Mouse (Mus musculus) leukemia stem cell, adult 10-12 weeks (primary cell): ENCODE data around the gene Gm4981. TPM values are rescaled to one million over a fixed set of nuclear protein-coding genes. Genes with fewer than 3 reads are reported as not detected.

ENCODE experiments used
- polyA plus RNA-seq: library from polyadenylated mRNA; stranded (reverse); fragments of >175 nt; gene quantifications from 2 replicates; pipeline ENCODE4 v1.2.3, GENCODE M21; 2012; ENCODE audit warnings: low replicate concordance

Gene Gm4981
- not detected in 2 replicates for polyA plus RNA-seq

DNA sequence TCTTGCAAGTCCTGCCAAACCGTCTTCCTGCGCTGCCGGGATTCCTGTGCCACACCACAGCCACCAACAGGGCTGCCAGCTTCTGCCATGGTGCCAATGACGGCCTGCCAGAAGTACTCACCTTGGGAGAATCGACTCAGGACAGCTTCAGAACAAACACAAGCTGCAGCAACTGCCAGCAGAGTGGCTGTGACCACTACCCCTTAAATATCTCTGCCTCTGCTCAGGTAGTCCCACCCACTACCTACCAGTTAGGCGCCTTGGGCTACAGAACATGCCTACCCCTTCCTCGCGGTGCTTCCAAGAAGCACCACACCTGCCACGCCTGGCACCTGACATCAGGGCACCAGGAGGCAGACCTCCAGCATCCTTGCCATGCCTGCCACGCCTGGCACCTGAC lies at the start of gene Gm4981:
Gene Gm4981 (minus strand): TSS at position 89 of the 400 bp plus-strand sequence.

DNA sequence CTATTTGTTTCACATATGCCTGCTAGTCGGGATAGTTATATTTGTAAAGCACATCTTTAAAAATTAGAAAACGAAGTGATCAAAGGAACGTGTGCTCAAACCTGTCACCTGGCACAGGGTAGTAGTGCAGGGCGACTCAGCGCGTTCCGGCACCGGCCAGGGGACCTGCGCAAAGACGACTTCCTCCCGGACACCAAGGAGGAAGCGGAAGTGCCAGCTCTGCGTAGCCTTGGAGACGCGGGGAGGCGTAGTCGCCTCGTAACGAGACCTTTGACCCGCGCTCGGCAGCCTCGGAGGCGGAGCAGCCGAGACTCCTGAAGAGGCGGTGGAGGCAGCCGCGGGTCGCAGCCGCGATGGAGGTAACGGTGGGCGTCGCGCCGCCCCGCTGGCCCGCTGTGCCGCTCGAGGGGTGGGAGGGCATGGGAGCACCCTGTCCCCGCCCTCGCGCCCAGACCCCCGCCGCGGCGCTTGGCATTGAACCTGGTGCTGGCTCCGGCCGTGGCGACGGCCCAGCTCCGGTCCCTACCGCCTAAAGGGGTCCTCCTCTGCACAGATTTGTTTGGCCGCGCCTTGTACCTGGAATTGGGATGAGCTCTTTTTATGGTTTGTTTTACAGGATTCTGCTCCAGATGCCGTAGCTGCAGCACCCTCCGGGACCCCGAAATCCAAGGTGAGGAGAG lies 18.9 kb upstream of the Gm4981 start, which contains the start of gene Gcc2:
Gene Gcc2 (plus strand): TSS at position 285 of the 680 bp plus-strand sequence.

DNA sequence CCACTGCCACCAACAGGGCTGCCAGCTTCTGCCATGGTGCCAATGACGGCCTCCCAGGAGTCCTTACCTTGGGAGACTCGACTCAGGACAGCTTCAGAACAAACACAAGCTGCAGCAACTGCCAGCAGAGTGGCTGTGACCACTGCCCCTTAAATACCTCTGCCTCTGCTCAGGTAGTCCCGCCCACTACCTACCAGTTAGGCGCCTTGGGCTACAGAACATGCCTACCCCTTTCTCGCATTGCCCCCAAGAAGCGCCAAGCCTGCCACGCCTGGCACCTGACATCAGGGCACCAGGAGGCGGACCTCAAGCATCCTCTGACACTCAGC lies 3.9 kb downstream of the Gm4981 start, which contains the start of gene Duxf3:
Gene Duxf3 (minus strand): TSS at position 35 of the 329 bp plus-strand sequence.

DNA sequence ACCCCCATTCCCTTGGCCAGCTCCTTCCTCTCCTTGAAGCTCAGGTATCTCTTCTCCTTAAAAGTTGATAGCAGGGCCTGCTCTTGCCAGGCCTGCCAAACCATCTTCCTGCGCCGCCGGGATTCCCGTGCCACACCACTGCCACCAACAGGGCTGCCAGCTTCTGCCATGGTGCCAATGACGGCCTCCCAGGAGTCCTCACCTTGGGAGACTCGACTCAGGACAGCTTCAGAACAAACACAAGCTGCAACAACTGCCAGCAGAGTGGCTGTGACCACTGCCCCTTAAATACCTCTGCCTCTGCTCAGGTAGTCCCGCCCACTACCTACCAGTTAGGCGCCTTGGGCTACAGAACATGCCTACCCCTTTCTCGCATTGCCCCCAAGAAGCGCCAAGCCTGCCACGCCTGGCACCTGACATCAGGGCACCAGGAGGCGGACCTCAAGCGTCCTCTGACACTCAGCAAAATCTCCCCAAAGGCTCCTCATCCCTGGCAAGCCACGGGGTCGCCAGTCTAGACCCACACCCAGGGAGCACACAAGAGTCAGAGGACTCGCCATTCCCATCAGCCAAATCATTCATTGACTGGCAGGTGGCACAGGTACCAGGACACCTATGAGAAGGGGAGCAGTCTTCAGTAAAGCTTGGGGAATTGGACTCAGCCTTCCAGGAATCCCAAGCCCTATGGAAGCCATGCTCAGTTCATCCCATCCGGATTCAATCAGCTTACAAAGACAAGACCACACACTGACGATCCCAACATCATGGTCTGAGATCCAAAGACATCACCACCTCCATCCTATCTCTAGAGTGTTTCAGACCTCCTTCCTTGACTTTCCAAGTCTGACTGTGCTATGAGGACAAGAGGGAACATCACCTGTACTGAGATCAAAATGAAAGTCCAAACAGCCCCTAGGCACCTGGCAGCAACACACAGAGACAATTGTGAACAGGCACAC lies 11.4 kb downstream of the Gm4981 start, which contains the start of gene AW822073:
Gene AW822073 (minus strand): TSS at position 104 of the 959 bp plus-strand sequence.

Other genes starting within 250 kb of the Gm4981 start
- gene AW822073, start 11.8 kb downstream of the Gm4981 start, polyA plus RNA-seq: not detected in 2 replicates
- gene Duxf3, start 4.0 kb downstream of the Gm4981 start, polyA plus RNA-seq: not detected in 2 replicates
- 4.0 and 10.8 TPM in 2 replicates for gene Gcc2, start 18.8 kb upstream of the Gm4981 start, polyA plus RNA-seq
- gene Lims1, start 86.8 kb upstream of the Gm4981 start, polyA plus RNA-seq: 0.90 and 2.9 TPM in 2 replicates
- 1.8 and 7.5 TPM in 2 replicates for gene Ranbp2, start 210.2 kb upstream of the Gm4981 start, polyA plus RNA-seq